Mouse (Mus musculus): Measurements from ENCODE around the gene Ube2d1.

DNA sequence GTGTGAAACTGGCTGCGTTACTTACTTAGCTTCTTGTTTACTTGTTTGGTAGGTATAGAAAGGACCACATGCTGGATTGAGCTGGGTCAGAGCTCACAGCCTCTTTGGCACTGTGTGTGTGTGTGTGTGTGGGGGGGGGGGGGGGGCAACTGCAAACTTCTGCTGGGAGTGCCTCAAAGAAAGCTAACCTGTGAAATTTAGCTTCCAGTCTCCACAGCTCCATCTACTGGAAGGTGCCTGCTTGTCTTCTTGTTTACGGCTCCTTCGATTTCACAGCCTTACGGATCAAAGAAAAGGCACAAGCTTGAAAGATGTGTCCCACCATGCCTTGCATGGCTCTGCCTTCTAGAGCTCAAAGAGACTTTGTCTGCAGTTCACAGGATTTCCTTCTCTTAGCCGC lies 17.4 kb upstream of the Ube2d1 start:
- TF ChIP-seq EP300 (IDR thresholded peaks at IDR 0.05; ENCODE audit: low read depth) (no peak), CTCF (IDR thresholded peaks at IDR 0.05; ENCODE audit: low read depth) (peak; percentile 44; the same call in 1 of the 2 replicates)

Data from liver, embryonic 14.5 days (tissue).